Mouse (Mus musculus) stomach, postnatal 0 days (tissue): ENCODE measurements around the gene Jkamp. TPM values are rescaled to one million over a fixed set of nuclear protein-coding genes. Genes with fewer than 3 reads are reported as not detected.

Experiments
- ATAC-seq: fragments of 200-750 bp; cut with Nextera tagmentation; 2 replicates; pipeline ENCODE4 v1.8.0; 2017; ENCODE audit not compliant: low FRiP score, low TSS enrichment
- DNase-seq: peaks from one replicate; pipeline ENCODE4 v3.0.0-alpha.2; 2016; ENCODE audit warnings: low spot score
- H3K27ac ChIP-seq: fragments of 300-500 bp; sonication (generic); replicated peaks from 2 replicates; pipeline ENCODE4 v1.5.1; 2014; ENCODE audit warnings: mild to moderate bottlenecking, control low read depth
- H3K27me3 ChIP-seq: fragments of 300-500 bp; sonication (generic); 2 replicates; pipeline ENCODE4 v1.6.1; 2014; ENCODE audit warnings: low read length; ENCODE audit not compliant: control insufficient read depth, insufficient read depth
- H3K36me3 ChIP-seq: fragments of 300-500 bp; sonication (generic); 2 replicates; pipeline ENCODE4 v1.6.1; 2014; ENCODE audit warnings: low read length, mixed read lengths; ENCODE audit not compliant: control insufficient read depth, insufficient read depth
- H3K4me1 ChIP-seq: fragments of 300-500 bp; sonication (generic); replicated peaks from 2 replicates; pipeline ENCODE4 v1.6.1; 2014; ENCODE audit warnings: antibody characterized with exemption; ENCODE audit not compliant: control insufficient read depth, insufficient read depth
- H3K4me2 ChIP-seq: fragments of 300-500 bp; sonication (generic); replicated peaks from 2 replicates; pipeline ENCODE4 v1.6.1; 2014; ENCODE audit warnings: low read depth, mild to moderate bottlenecking, control low read depth, moderate library complexity
- H3K4me3 ChIP-seq: fragments of 300-500 bp; sonication (generic); 2 replicates; pipeline ENCODE4 v1.5.1; 2014; ENCODE audit warnings: low read depth, low read length, control low read depth
- H3K9ac ChIP-seq: fragments of 300-500 bp; sonication (generic); 2 replicates; pipeline ENCODE4 v1.6.1; 2014; ENCODE audit warnings: mild to moderate bottlenecking, low read length, control low read depth, mixed read lengths
- H3K9me3 ChIP-seq: fragments of 300-500 bp; sonication (generic); 2 replicates; pipeline ENCODE4 v1.6.1; 2016; ENCODE audit warnings: low read length; ENCODE audit not compliant: control insufficient read depth
- CTCF ChIP-seq: IDR thresholded peaks from 2 replicates; pipeline ENCODE4 v1.5.1; 2016; ENCODE audit warnings: antibody characterized with exemption, low read depth, mild to moderate bottlenecking, moderate library complexity
- EP300 ChIP-seq: optimal IDR thresholded peaks from 2 replicates; pipeline ENCODE3; 2016; ENCODE audit warnings: antibody characterized with exemption
- WGBS: fragments of 180-500 bp; shearing (Covaris S2); extraction: QIAGEN DNeasy Blood & Tissue Kit; methylation state at CpG from one replicate; pipeline ENCODE4 v1.1.7; 2014; 5-methylcytosine and 5-hydroxymethylcytosine counted together
- polyA plus RNA-seq: library from polyadenylated mRNA; unstranded; fragments of >200 nt; fragmentation: Nextera tagmentation; extraction: Ambion mirVana; gene quantifications from 2 replicates; pipeline ENCODE4 v1.2.1, GENCODE M21; 2015

The Jkamp gene
- polyA plus RNA-seq, result 40.6 and 43.1 TPM in 2 replicates

DNA sequence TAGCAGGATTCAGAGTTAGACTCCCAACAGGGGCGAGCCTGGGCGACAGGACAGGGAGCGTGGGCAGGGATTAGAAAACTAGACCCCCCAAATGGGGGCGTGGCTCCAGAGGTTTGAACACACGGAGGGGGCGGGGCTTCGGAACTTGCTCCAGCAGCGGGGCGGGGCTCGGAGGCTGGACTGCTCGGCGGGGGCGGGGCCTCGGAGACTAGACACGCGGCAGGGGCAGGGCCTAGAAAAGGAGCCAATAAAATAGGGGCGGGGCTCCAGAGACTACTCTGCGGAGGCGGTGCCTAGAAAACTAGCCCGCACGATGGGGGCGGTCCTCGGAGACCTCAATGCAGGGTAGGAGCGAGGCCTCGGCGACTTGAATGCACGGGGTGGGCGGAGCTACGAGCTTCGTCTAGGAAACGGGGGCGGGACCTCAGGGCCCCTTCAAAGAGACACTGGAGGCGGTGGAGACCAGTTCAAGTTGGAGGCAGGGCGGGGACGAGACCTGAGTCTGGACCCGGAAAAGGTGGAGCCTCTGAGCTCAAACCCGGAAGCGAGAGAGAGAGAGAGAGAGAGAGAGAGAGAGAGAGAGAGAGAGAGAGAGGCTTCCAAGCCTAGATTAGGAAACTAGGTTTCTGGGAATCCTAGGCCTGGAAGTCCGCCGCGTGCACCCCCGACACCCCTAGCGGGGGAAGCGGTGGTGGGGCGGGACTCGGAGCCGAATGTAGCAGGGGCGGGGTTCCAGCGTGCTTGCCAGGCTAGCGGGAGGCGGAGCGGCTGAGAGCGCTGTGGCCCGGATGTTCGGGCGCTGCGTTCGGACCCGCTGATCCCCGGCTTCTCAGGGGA is at the start of gene Jkamp, which contains the start of gene L3hypdh:
TSS of gene Jkamp (plus strand) at position 261 of the 837 bp plus-strand sequence.
TSS of gene L3hypdh (minus strand) at position 111 of the 837 bp plus-strand sequence.
- under 1% methylated on average over 59 of the region's 60 CpGs for WGBS
- Histone ChIP-seq H3K4me2 (peak within 1 kb of the TSS; percentile 91), H3K36me3 (no peaks in the 10 kb centered on the region; the same call in 1 of the 2 replicates), H3K9me3 (no peaks in the 10 kb centered on the region), H3K4me1 (peaks cover 3% of the 10 kb centered on the region), H3K9ac (peak within 1 kb of the TSS; percentile 72), H3K27ac (peak within 1 kb of the TSS; percentile 92), H3K4me3 (peak within 1 kb of the TSS; percentile 62), H3K27me3 (no peaks in the 10 kb centered on the region)
- peak; percentile 99 for ATAC-seq
- peak; percentile 78 for TF ChIP-seq EP300
- TF ChIP-seq CTCF, result peak; percentile 47
- peak; percentile 100 for DNase-seq

DNA sequence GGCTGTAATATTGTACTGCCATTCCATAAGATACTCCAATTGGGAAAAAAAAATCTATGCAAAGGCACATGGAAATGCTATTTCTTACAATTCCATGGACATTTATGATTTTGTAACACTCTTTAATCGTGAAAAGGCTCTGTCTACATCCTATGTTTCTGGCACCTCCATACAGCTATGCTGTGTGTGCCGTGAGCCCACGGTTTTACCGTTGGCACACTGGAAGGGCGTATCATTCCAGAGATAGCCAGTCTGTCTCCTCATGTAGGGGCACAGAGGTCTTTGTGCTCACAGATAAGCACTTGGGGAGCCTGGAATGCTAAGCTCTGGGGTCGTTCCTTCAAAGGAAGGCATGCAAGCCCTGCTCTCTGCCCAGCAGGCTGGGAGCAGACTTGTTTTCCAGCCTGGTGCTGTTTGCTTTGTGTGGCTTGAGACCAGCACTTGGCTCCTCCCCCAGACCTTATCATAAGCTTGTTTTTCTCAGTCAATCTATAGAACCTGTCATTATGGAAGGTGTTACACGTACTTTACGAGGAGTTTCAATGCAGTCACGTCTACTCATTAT is 49.2 kb upstream of the Jkamp start:
- H3K9ac ChIP-seq, result no peak overlapping the region
- no peaks in the 10 kb centered on the region for H3K36me3 ChIP-seq
- no peaks in the 10 kb centered on the region for H3K4me1 ChIP-seq
- H3K4me2 ChIP-seq, result peak overlapping the region; percentile 18; the same call in 1 of the 2 replicates
- no peaks in the 10 kb centered on the region for H3K9me3 ChIP-seq
- no peak overlapping the region for H3K27ac ChIP-seq
- no peak for TF ChIP-seq EP300
- no peak for TF ChIP-seq CTCF
- H3K27me3 ChIP-seq, result no peaks in the 10 kb centered on the region
- peak; percentile 36 for DNase-seq
- H3K4me3 ChIP-seq, result no peak overlapping the region
- 51% methylated on average over 9 of the region's 9 CpGs for WGBS
- ATAC-seq, result 0 out of 2 replicates have a peak, but pooled peaks have one; percentile 49

GRCm38 (mm10) chr12:72037049-72037448 is 48.3 kb upstream of the Jkamp start:
- H3K9ac ChIP-seq, result no peak overlapping the region
- 71% methylated on average over 6 of the region's 6 CpGs for WGBS
- no peak overlapping the region for H3K4me3 ChIP-seq
- DNase-seq (no peak), ATAC-seq (no peak)
- no peaks in the 10 kb centered on the region for H3K4me1 ChIP-seq
- H3K36me3 ChIP-seq, result no peaks in the 10 kb centered on the region
- H3K4me2 ChIP-seq, result no peak overlapping the region
- no peaks in the 10 kb centered on the region for H3K9me3 ChIP-seq
- TF ChIP-seq CTCF, result no peak
- TF ChIP-seq EP300, result no peak
- no peak overlapping the region for H3K27ac ChIP-seq
- no peaks in the 10 kb centered on the region for H3K27me3 ChIP-seq

GRCm38 (mm10) chr12:72038866-72039265 is 46.5 kb upstream of the Jkamp start:
- H3K9me3 ChIP-seq, result no peaks in the 10 kb centered on the region
- DNase-seq, result no peak
- no peaks in the 10 kb centered on the region for H3K27me3 ChIP-seq
- H3K4me1 ChIP-seq, result no peaks in the 10 kb centered on the region
- TF ChIP-seq CTCF (no peak), EP300 (no peak)
- H3K4me2 ChIP-seq, result no peak overlapping the region
- H3K27ac ChIP-seq, result no peak overlapping the region
- 51% methylated on average over 2 of the region's 2 CpGs for WGBS
- no peaks in the 10 kb centered on the region for H3K36me3 ChIP-seq
- no peak overlapping the region for H3K9ac ChIP-seq
- no peak overlapping the region for H3K4me3 ChIP-seq
- no peak for ATAC-seq

- no peak overlapping the region for H3K4me2 ChIP-seq
- H3K27ac ChIP-seq, result no peak overlapping the region
- H3K4me3 ChIP-seq, result no peak overlapping the region
- WGBS, result 47% methylated on average over 8 of the region's 8 CpGs
- no peak for ATAC-seq
- H3K9ac ChIP-seq, result no peak overlapping the region
- TF ChIP-seq CTCF (no peak), EP300 (no peak)
- H3K9me3 ChIP-seq, result no peaks in the 10 kb centered on the region
- no peaks in the 10 kb centered on the region for H3K27me3 ChIP-seq
- H3K36me3 ChIP-seq, result no peaks in the 10 kb centered on the region
- no peak for DNase-seq
- no peaks in the 10 kb centered on the region for H3K4me1 ChIP-seq
These were observed 45.9 kb upstream of the Jkamp start for GRCm38 (mm10) chr12:72039501-72039900.

GRCm38 (mm10) chr12:72041238-72041637 is 44.2 kb upstream of the Jkamp start:
- ATAC-seq (no peak), DNase-seq (no peak)
- no peak overlapping the region for H3K27ac ChIP-seq
- H3K9ac ChIP-seq, result no peak overlapping the region
- no peaks in the 10 kb centered on the region for H3K4me1 ChIP-seq
- H3K4me2 ChIP-seq, result no peak overlapping the region
- H3K4me3 ChIP-seq, result no peak overlapping the region
- H3K36me3 ChIP-seq, result no peaks in the 10 kb centered on the region
- H3K9me3 ChIP-seq, result no peaks in the 10 kb centered on the region
- TF ChIP-seq EP300 (no peak), CTCF (no peak)
- no peaks in the 10 kb centered on the region for H3K27me3 ChIP-seq
- WGBS, result 96% methylated on average over 3 of the region's 3 CpGs
